Mouse (Mus musculus): ENCODE results near the gene Relb.

DNA sequence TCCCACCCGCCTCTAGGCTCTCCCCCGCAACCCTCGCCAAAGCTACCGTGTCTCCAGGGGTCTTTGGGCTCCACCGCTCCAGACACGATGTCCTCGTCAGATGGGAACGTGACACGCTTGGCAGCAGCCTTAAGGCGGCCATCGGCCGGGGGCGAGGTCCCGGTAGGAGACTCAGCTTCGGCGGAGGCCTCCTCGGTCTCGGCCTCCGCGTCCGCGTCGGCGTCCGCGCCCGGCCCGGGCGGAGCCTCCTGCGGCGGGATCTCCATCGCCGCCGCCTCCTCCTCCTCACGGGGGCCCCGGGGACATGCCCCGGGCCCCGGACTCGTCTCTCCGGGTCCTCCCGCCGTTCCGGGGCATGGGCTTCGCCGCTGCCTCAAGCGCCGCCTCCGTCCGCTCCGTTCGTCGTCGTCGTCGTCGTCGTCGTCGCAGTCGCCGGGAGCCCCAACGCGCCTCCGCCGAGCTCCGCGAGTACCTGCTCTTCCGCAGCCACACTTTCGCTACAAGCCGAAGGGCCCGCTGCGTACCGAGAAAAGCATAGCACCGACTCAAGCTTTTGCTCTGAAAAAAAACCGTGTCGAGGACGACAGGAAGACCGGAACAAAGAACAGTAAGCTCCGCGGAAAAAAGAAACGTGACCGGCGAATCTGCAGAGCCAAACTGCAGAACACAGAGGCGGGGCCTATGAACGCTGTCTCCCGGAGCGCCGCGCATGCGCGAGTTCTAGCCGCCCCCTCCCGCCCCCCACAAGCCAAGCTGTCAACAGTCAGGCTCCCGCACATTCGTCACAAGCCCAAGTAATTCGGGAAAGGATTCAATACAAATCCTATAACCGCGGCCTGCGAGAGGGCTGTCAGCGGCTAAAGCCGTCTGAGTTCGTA lies 67.2 kb downstream of the Relb start:
- TF ChIP-seq GATA1 (IDR thresholded peaks at IDR 0.05; ENCODE audit: low read length) = no peak
- TF ChIP-seq TAL1 (IDR thresholded peaks at IDR 0.05; ENCODE audit: low read length) = no peak

Measured in erythroblast, embryonic 14.5 days (primary cell).